Mouse (Mus musculus) midbrain, embryonic 14.5 days (tissue): ENCODE measurements around the gene Nxpe3. TPM values are rescaled to one million over a fixed set of nuclear protein-coding genes. Genes with fewer than 3 reads are reported as not detected.

Experiments
- ATAC-seq: fragments of 200-750 bp; cut with Nextera tagmentation; 2 replicates; pipeline ENCODE4 v1.8.0; 2017; ENCODE audit warnings: moderate number of reproducible peaks, moderate library complexity; ENCODE audit not compliant: low FRiP score, low TSS enrichment
- DNase-seq: peaks from one replicate; pipeline ENCODE4 v3.0.0-alpha.2; 2015
- H3K27ac ChIP-seq: fragments of 300-500 bp; sonication (generic); replicated peaks from 2 replicates; pipeline ENCODE4 v1.5.1; 2014; ENCODE audit warnings: mild to moderate bottlenecking, low read depth, low read length, moderate library complexity
- H3K27me3 ChIP-seq: fragments of 300-500 bp; sonication (generic); 2 replicates; pipeline ENCODE4 v1.6.1; 2014; ENCODE audit warnings: low read length, control low read depth, mixed read lengths; ENCODE audit not compliant: control insufficient read depth, insufficient read depth
- H3K36me3 ChIP-seq: fragments of 300-500 bp; sonication (generic); 2 replicates; pipeline ENCODE4 v1.6.1; 2014; ENCODE audit warnings: low read length, control low read depth; ENCODE audit not compliant: control insufficient read depth, insufficient read depth
- H3K4me1 ChIP-seq: fragments of 300-500 bp; sonication (generic); 2 replicates; pipeline ENCODE4 v1.6.1; 2014; ENCODE audit warnings: mild to moderate bottlenecking, antibody characterized with exemption, low read length, control low read depth; ENCODE audit not compliant: control insufficient read depth, insufficient read depth
- H3K4me2 ChIP-seq: fragments of 300-500 bp; sonication (generic); 2 replicates; pipeline ENCODE4 v1.6.1; 2014; ENCODE audit warnings: mild to moderate bottlenecking, low read length, moderate library complexity
- H3K4me3 ChIP-seq: fragments of 300-500 bp; sonication (generic); replicated peaks from 2 replicates; pipeline ENCODE4 v1.5.1; 2014; ENCODE audit warnings: low read depth, low read length
- H3K9ac ChIP-seq: fragments of 300-500 bp; sonication (generic); replicated peaks from 2 replicates; pipeline ENCODE4 v1.6.1; 2014; ENCODE audit warnings: mild to moderate bottlenecking, low read length, moderate library complexity
- H3K9me3 ChIP-seq: fragments of 300-500 bp; sonication (generic); 2 replicates; pipeline ENCODE4 v1.6.1; 2016; ENCODE audit warnings: low read length, control low read depth, mixed read lengths; ENCODE audit not compliant: control insufficient read depth
- WGBS: fragments of 180-500 bp; shearing (Covaris S2); extraction: QIAGEN DNeasy Blood & Tissue Kit; methylation state at CpG from one replicate; pipeline ENCODE4 v1.1.7; 2014; 5-methylcytosine and 5-hydroxymethylcytosine counted together
- polyA plus RNA-seq: library from polyadenylated mRNA; unstranded; fragments of >200 nt; fragmentation: Nextera tagmentation; extraction: Ambion mirVana; gene quantifications from 2 replicates; pipeline ENCODE4 v1.2.1, GENCODE M21; 2014

Gene Nxpe3
- polyA plus RNA-seq, 1 experiment from 2014 or later = 1.7 TPM

DNA sequence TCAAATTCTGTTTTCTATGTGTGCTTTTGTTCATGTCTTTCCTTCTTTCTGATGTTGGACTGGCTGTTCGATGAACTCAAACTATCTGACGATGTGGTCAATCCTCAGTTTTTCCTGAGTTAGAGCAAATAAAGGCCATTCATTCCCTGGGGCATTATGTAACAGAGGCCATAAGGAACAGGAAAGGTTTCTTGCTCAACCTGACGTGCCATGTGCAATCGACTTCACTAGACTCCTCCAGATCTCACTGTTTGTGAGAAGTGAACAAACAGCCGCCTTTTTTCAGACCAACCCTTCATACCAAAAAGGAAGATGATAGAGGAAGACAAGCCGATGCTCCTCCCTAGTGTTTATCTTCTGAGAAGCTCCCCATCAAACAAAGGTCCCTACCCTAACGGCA lies 104.8 kb downstream of the Nxpe3 start:
- ATAC-seq = no peak
- DNase-seq = no peak
- H3K27ac ChIP-seq = no peak overlapping the region
- no peaks in the 10 kb centered on the region for H3K9me3 ChIP-seq
- H3K4me2 ChIP-seq = no peak overlapping the region
- no peak overlapping the region for H3K4me3 ChIP-seq
- WGBS = 94% methylated on average over 7 of the region's 7 CpGs
- no peaks in the 10 kb centered on the region for H3K36me3 ChIP-seq
- H3K27me3 ChIP-seq = no peaks in the 10 kb centered on the region
- H3K4me1 ChIP-seq = no peaks in the 10 kb centered on the region
- no peak overlapping the region for H3K9ac ChIP-seq

Other genes with a start within 250 kb of the Nxpe3 start
- gene Nfkbiz, start 56.4 kb downstream of the Nxpe3 start, polyA plus RNA-seq = 1.2 and 1.3 TPM in 2 replicates
- 14.5 and 20.8 TPM in 2 replicates for gene Cep97, start 39.6 kb upstream of the Nxpe3 start, polyA plus RNA-seq
- gene Rpl24, start 71.0 kb upstream of the Nxpe3 start, polyA plus RNA-seq = 580 and 653 TPM in 2 replicates
- 20.5 and 24.4 TPM in 2 replicates for gene Zbtb11, start 78.6 kb upstream of the Nxpe3 start, polyA plus RNA-seq
- gene Pcnp, start 134.5 kb upstream of the Nxpe3 start, polyA plus RNA-seq = 212 and 241 TPM in 2 replicates
- gene Trmt10c, start 142.5 kb upstream of the Nxpe3 start, polyA plus RNA-seq = 23.8 and 24.0 TPM in 2 replicates
- 59.6 and 70.9 TPM in 2 replicates for gene Senp7, start 153.1 kb upstream of the Nxpe3 start, polyA plus RNA-seq